Mouse (Mus musculus): ENCODE measurements around the gene Krba1. TPM values are rescaled to one million over a fixed set of nuclear protein-coding genes. Genes with fewer than 3 reads are reported as not detected.

Krba1 gene
- polyA plus RNA-seq, 1 experiment, result 2.7 TPM

- H3K79me3 ChIP-seq (ENCODE audit: low read depth), result no peaks in the 10 kb centered on the region
- H3ac ChIP-seq (ENCODE audit: control insufficient read depth, insufficient read length, low read depth), result no peak overlapping the region
- H3K79me2 ChIP-seq (ENCODE audit: control insufficient read depth, insufficient read depth), result no peaks in the 10 kb centered on the region
- no peak for TF ChIP-seq CTCF (IDR thresholded peaks at IDR 0.05; ENCODE audit: control insufficient read depth, insufficient read depth, insufficient read length)
- no peak for TF ChIP-seq FOSL1 (IDR thresholded peaks at IDR 0.05; ENCODE audit: insufficient read depth, low read length, poor library complexity, severe bottlenecking)
- no peak for TF ChIP-seq USF1 (IDR thresholded peaks at IDR 0.05; ENCODE audit: low read depth)
- TF ChIP-seq MYOD1 (IDR thresholded peaks at IDR 0.05; ENCODE audit: control insufficient read depth, insufficient read length, low read depth), result no peak
- no peak for TF ChIP-seq CEBPB (IDR thresholded peaks at IDR 0.05; ENCODE audit: low read depth)
- no peak for TF ChIP-seq MYOG (IDR thresholded peaks at IDR 0.05; ENCODE audit: control insufficient read depth, extremely low read depth, insufficient read length)
- no peak for TF ChIP-seq MAX (IDR thresholded peaks at IDR 0.05)
- H3K27me3 ChIP-seq (ENCODE audit: control insufficient read depth, insufficient read depth, insufficient read length), result peaks cover 6% of the 10 kb centered on the region
- H3K36me3 ChIP-seq (ENCODE audit: control insufficient read depth, insufficient read depth), result no peaks in the 10 kb centered on the region
- no peak overlapping the region for H3K4me3 ChIP-seq (ENCODE audit: insufficient read depth, poor library complexity, severe bottlenecking)
Observed at GRCm38 (mm10) chr6:48446256-48446655, 50.9 kb downstream of the Krba1 start.

- H3K79me2 ChIP-seq (ENCODE audit: control insufficient read depth, insufficient read depth), result no peaks in the 10 kb centered on the region
- no peak for TF ChIP-seq FOSL1 (IDR thresholded peaks at IDR 0.05; ENCODE audit: insufficient read depth, low read length, poor library complexity, severe bottlenecking)
- no peak for TF ChIP-seq MYOD1 (IDR thresholded peaks at IDR 0.05; ENCODE audit: control insufficient read depth, insufficient read length, low read depth)
- no peak for TF ChIP-seq MAX (IDR thresholded peaks at IDR 0.05)
- no peak for TF ChIP-seq MYOG (IDR thresholded peaks at IDR 0.05; ENCODE audit: control insufficient read depth, extremely low read depth, insufficient read length)
- TF ChIP-seq USF1 (IDR thresholded peaks at IDR 0.05; ENCODE audit: low read depth), result no peak
- no peak for TF ChIP-seq CTCF (IDR thresholded peaks at IDR 0.05; ENCODE audit: control insufficient read depth, insufficient read depth, insufficient read length)
- TF ChIP-seq CEBPB (IDR thresholded peaks at IDR 0.05; ENCODE audit: low read depth), result no peak
- H3K27me3 ChIP-seq (ENCODE audit: control insufficient read depth, insufficient read depth, insufficient read length), result peaks cover 6% of the 10 kb centered on the region
- H3K79me3 ChIP-seq (ENCODE audit: low read depth), result no peaks in the 10 kb centered on the region
- H3K36me3 ChIP-seq (ENCODE audit: control insufficient read depth, insufficient read depth), result no peaks in the 10 kb centered on the region
- H3ac ChIP-seq (ENCODE audit: control insufficient read depth, insufficient read length, low read depth), result no peak overlapping the region
- H3K4me3 ChIP-seq (ENCODE audit: insufficient read depth, poor library complexity, severe bottlenecking), result no peak overlapping the region
Observed at GRCm38 (mm10) chr6:48446896-48447295, 51.5 kb downstream of the Krba1 start.

GRCm38 (mm10) chr6:48447929-48448328, 52.5 kb downstream of the Krba1 start, which contains the start of gene Sspo:
TSS of gene Sspo (plus strand) at chr6:48448229.
- H3K4me3 ChIP-seq (ENCODE audit: insufficient read depth, poor library complexity, severe bottlenecking), result no peak within 1 kb of the TSS
- H3K79me3 ChIP-seq (ENCODE audit: low read depth), result no peaks in the 10 kb centered on the region
- H3K79me2 ChIP-seq (ENCODE audit: control insufficient read depth, insufficient read depth), result no peaks in the 10 kb centered on the region
- no peak within 1 kb of the TSS for H3ac ChIP-seq (ENCODE audit: control insufficient read depth, insufficient read length, low read depth)
- peaks cover 6% of the 10 kb centered on the region for H3K27me3 ChIP-seq (ENCODE audit: control insufficient read depth, insufficient read depth, insufficient read length)
- TF ChIP-seq CTCF (IDR thresholded peaks at IDR 0.05; ENCODE audit: control insufficient read depth, insufficient read depth, insufficient read length) (no peak), USF1 (IDR thresholded peaks at IDR 0.05; ENCODE audit: low read depth) (no peak), CEBPB (IDR thresholded peaks at IDR 0.05; ENCODE audit: low read depth) (no peak), MYOD1 (IDR thresholded peaks at IDR 0.05; ENCODE audit: control insufficient read depth, insufficient read length, low read depth) (no peak), MYOG (IDR thresholded peaks at IDR 0.05; ENCODE audit: control insufficient read depth, extremely low read depth, insufficient read length) (no peak), FOSL1 (IDR thresholded peaks at IDR 0.05; ENCODE audit: insufficient read depth, low read length, poor library complexity, severe bottlenecking) (no peak), MAX (IDR thresholded peaks at IDR 0.05) (no peak)
- no peaks in the 10 kb centered on the region for H3K36me3 ChIP-seq (ENCODE audit: control insufficient read depth, insufficient read depth)

GRCm38 (mm10) chr6:48448527-48448926, 53.1 kb downstream of the Krba1 start:
- Histone ChIP-seq H3K79me2 (ENCODE audit: control insufficient read depth, insufficient read depth) (no peaks in the 10 kb centered on the region), H3ac (ENCODE audit: control insufficient read depth, insufficient read length, low read depth) (no peak overlapping the region), H3K27me3 (ENCODE audit: control insufficient read depth, insufficient read depth, insufficient read length) (peaks cover 6% of the 10 kb centered on the region), H3K79me3 (ENCODE audit: low read depth) (no peaks in the 10 kb centered on the region), H3K4me3 (ENCODE audit: insufficient read depth, poor library complexity, severe bottlenecking) (no peak overlapping the region), H3K36me3 (ENCODE audit: control insufficient read depth, insufficient read depth) (no peaks in the 10 kb centered on the region)
- TF ChIP-seq USF1 (IDR thresholded peaks at IDR 0.05; ENCODE audit: low read depth) (no peak), CEBPB (IDR thresholded peaks at IDR 0.05; ENCODE audit: low read depth) (no peak), CTCF (IDR thresholded peaks at IDR 0.05; ENCODE audit: control insufficient read depth, insufficient read depth, insufficient read length) (no peak), MYOG (IDR thresholded peaks at IDR 0.05; ENCODE audit: control insufficient read depth, extremely low read depth, insufficient read length) (no peak), FOSL1 (IDR thresholded peaks at IDR 0.05; ENCODE audit: insufficient read depth, low read length, poor library complexity, severe bottlenecking) (no peak), MYOD1 (IDR thresholded peaks at IDR 0.05; ENCODE audit: control insufficient read depth, insufficient read length, low read depth) (no peak), MAX (IDR thresholded peaks at IDR 0.05) (no peak)

- H3K79me3 ChIP-seq (ENCODE audit: low read depth), result no peaks in the 10 kb centered on the region
- H3ac ChIP-seq (ENCODE audit: control insufficient read depth, insufficient read length, low read depth), result no peak overlapping the region
- no peak overlapping the region for H3K4me3 ChIP-seq (ENCODE audit: insufficient read depth, poor library complexity, severe bottlenecking)
- peaks cover 10% of the 10 kb centered on the region for H3K27me3 ChIP-seq (ENCODE audit: control insufficient read depth, insufficient read depth, insufficient read length)
- no peaks in the 10 kb centered on the region for H3K79me2 ChIP-seq (ENCODE audit: control insufficient read depth, insufficient read depth)
- H3K36me3 ChIP-seq (ENCODE audit: control insufficient read depth, insufficient read depth), result no peaks in the 10 kb centered on the region
- TF ChIP-seq USF1 (IDR thresholded peaks at IDR 0.05; ENCODE audit: low read depth) (no peak), CTCF (IDR thresholded peaks at IDR 0.05; ENCODE audit: control insufficient read depth, insufficient read depth, insufficient read length) (no peak), MAX (IDR thresholded peaks at IDR 0.05) (no peak), MYOD1 (IDR thresholded peaks at IDR 0.05; ENCODE audit: control insufficient read depth, insufficient read length, low read depth) (no peak), CEBPB (IDR thresholded peaks at IDR 0.05; ENCODE audit: low read depth) (no peak), MYOG (IDR thresholded peaks at IDR 0.05; ENCODE audit: control insufficient read depth, extremely low read depth, insufficient read length) (no peak), FOSL1 (IDR thresholded peaks at IDR 0.05; ENCODE audit: insufficient read depth, low read length, poor library complexity, severe bottlenecking) (no peak)
Observed at GRCm38 (mm10) chr6:48452151-48452550, 56.8 kb downstream of the Krba1 start.

GRCm38 (mm10) chr6:48452771-48453170, 57.4 kb downstream of the Krba1 start:
- Histone ChIP-seq H3K79me2 (ENCODE audit: control insufficient read depth, insufficient read depth) (no peaks in the 10 kb centered on the region), H3K27me3 (ENCODE audit: control insufficient read depth, insufficient read depth, insufficient read length) (peaks cover 15% of the 10 kb centered on the region), H3K4me3 (ENCODE audit: insufficient read depth, poor library complexity, severe bottlenecking) (no peak overlapping the region), H3ac (ENCODE audit: control insufficient read depth, insufficient read length, low read depth) (no peak overlapping the region), H3K79me3 (ENCODE audit: low read depth) (no peaks in the 10 kb centered on the region), H3K36me3 (ENCODE audit: control insufficient read depth, insufficient read depth) (no peaks in the 10 kb centered on the region)
- TF ChIP-seq MYOG (IDR thresholded peaks at IDR 0.05; ENCODE audit: control insufficient read depth, extremely low read depth, insufficient read length) (no peak), CTCF (IDR thresholded peaks at IDR 0.05; ENCODE audit: control insufficient read depth, insufficient read depth, insufficient read length) (no peak), FOSL1 (IDR thresholded peaks at IDR 0.05; ENCODE audit: insufficient read depth, low read length, poor library complexity, severe bottlenecking) (no peak), MAX (IDR thresholded peaks at IDR 0.05) (no peak), USF1 (IDR thresholded peaks at IDR 0.05; ENCODE audit: low read depth) (no peak), MYOD1 (IDR thresholded peaks at IDR 0.05; ENCODE audit: control insufficient read depth, insufficient read length, low read depth) (no peak), CEBPB (IDR thresholded peaks at IDR 0.05; ENCODE audit: low read depth) (no peak)
